Mouse (Mus musculus) layer of hippocampus, adult 2 months (tissue): ENCODE data around the gene Glp2r. TPM values are rescaled to one million over a fixed set of nuclear protein-coding genes. Genes with fewer than 3 reads are reported as not detected.

Experiments used
- DNase-seq, 2 experiments: peaks; one replicate each; pipeline ENCODE4 v3.0.0; 2022; ENCODE audit warnings: low spot score in 2 of 2
- H3K27ac ChIP-seq: fragments of 200-600 bp; 2 replicates; pipeline ENCODE4 v1.8.1; 2022
- H3K4me3 ChIP-seq: fragments of 200-600 bp; 2 replicates; pipeline ENCODE4 v1.8.1; 2022; ENCODE audit warnings: mild to moderate bottlenecking
- CTCF ChIP-seq: fragments of 200-600 bp; conservative IDR thresholded peaks from 2 replicates; pipeline ENCODE4 v1.8.1; 2022; ENCODE audit warnings: antibody characterized with exemption, mild to moderate bottlenecking, moderate library complexity
- total RNA-seq, 2 experiments: library from RNA; stranded (reverse); gene quantifications; 2 replicates each; pipeline ENCODE4 v1.2.3; 2021

The Glp2r gene
- total RNA-seq, 2 experiments from 2014 or later: 1.7 to 2.7 TPM

- no peak for DNase-seq
- Histone ChIP-seq H3K4me3 (no peak overlapping the region), H3K27ac (0 out of 2 replicates have a peak overlapping the region, but pooled peaks have one; percentile 10)
- no peak for TF ChIP-seq CTCF
Observed at GRCm38 (mm10) chr11:67722399-67723156, 48.4 kb downstream of the Glp2r start.

GRCm38 (mm10) chr11:67721485-67721884 lies 49.5 kb downstream of the Glp2r start:
- DNase-seq: no peak
- Histone ChIP-seq H3K4me3 (no peak overlapping the region), H3K27ac (no peak overlapping the region)
- TF ChIP-seq CTCF: no peak

DNA sequence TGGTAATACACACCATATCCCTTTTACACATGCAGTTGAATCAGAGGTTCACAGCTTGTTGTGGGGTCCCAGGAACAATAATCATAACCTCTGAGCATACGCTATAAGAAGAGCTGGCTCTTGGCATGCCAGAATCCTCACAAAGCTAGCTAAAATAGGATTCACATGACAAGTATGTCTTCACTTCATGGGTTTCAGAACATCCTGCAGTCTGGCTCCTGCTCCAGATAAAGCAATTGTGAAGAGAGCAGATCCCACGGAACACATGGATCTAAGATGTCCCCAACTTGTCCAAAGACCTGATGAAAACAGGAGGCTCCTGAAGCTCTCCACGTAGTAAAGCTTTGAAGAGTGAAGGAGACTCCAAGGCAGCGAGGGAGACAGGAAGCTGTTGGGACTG lies 55.6 kb downstream of the Glp2r start:
- no peak overlapping the region for H3K27ac ChIP-seq
- no peak for DNase-seq
- TF ChIP-seq CTCF: no peak
- no peak overlapping the region for H3K4me3 ChIP-seq

DNA sequence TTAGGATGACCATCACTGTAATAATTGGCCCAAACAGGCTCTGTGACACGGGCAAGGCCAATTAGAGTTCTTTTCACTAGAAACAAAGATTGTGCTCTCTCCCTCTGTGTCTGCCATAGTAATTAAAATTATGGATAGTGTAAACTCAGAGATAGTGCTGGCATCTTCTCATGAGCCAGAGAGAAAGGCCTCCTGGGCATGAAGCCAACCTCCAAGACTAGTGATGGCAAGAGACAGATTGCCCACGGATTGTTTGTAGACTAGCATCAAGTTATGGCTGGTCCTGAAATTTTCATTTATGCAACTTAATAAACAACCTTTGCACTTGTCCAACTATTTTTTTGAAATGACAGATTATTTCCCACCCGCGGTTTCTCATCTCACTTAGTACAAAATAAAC lies 58.0 kb downstream of the Glp2r start:
- Histone ChIP-seq H3K4me3 (no peak overlapping the region), H3K27ac (no peak overlapping the region)
- peak; percentile 46 to 65 for DNase-seq
- no peak for TF ChIP-seq CTCF

GRCm38 (mm10) chr11:67694703-67695376 lies 76.1 kb downstream of the Glp2r start, which contains the start of gene Rcvrn:
Gene Rcvrn, plus strand, starts transcription at chr11:67695326.
- DNase-seq: no peak
- no peak for TF ChIP-seq CTCF
- no peak within 1 kb of the TSS for H3K27ac ChIP-seq
- no peak within 1 kb of the TSS for H3K4me3 ChIP-seq

GRCm38 (mm10) chr11:67686109-67686508 lies 84.8 kb downstream of the Glp2r start:
- TF ChIP-seq CTCF: no peak
- DNase-seq: peak in 1 of 2 experiments; percentile 44
- peak overlapping the region; percentile 40; the same call in 1 of the 2 replicates for H3K27ac ChIP-seq

GRCm38 (mm10) chr11:67681871-67682270 lies 89.1 kb downstream of the Glp2r start:
- no peak for TF ChIP-seq CTCF

More at GRCm38 (mm10) chr11:67686109-67686508, 84.8 kb downstream of the Glp2r start:
- no peak overlapping the region for H3K4me3 ChIP-seq

DNA sequence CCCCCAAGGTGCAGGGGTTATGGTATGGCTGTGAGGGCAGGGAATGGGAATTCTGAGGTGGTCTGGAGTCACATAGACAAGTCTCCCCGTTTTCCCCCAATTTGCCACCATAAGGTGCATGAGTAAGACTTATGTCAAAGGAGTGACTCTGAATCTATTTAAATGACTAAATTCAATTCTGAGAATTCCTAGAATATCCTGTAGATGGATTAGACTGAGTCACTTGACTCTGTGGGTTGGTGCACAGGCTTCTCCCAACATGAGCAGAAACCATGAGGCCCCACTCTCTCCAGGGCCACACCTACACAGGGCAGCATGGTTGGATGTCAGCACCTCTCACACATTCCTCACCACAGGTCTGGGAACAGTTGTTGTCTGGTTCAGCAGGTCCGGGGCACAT lies 91.0 kb downstream of the Glp2r start:
- Histone ChIP-seq H3K27ac (peak overlapping the region; percentile 36; the same call in 1 of the 2 replicates), H3K4me3 (no peak overlapping the region)
- no peak for DNase-seq
- no peak for TF ChIP-seq CTCF

More at GRCm38 (mm10) chr11:67681871-67682270, 89.1 kb downstream of the Glp2r start:
- no peak for DNase-seq
- Histone ChIP-seq H3K27ac (peak overlapping the region; percentile 10; the same call in 1 of the 2 replicates), H3K4me3 (no peak overlapping the region)

DNA sequence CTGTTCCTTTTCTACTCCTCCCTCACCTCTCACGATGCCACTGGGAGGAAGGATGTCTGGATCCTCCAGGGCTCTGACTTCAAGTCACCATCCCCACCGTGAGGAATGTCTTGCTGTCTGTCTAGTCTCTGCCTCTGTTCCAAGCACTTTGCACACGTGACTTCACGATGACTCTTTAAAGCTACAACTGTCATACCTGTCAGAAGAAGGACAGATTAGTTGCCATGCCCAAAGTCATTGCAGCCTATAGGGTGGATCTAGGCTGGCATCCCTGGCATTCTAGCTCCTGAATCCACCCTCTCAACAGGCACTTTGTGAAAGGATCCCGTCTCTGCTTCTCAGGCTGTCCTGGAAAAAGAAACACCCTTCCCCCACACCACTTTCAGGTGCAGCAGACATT lies 91.7 kb downstream of the Glp2r start:
- H3K4me3 ChIP-seq: no peak overlapping the region
- TF ChIP-seq CTCF: no peak
- peak overlapping the region; percentile 36; the same call in 1 of the 2 replicates for H3K27ac ChIP-seq
- DNase-seq: no peak

DNA sequence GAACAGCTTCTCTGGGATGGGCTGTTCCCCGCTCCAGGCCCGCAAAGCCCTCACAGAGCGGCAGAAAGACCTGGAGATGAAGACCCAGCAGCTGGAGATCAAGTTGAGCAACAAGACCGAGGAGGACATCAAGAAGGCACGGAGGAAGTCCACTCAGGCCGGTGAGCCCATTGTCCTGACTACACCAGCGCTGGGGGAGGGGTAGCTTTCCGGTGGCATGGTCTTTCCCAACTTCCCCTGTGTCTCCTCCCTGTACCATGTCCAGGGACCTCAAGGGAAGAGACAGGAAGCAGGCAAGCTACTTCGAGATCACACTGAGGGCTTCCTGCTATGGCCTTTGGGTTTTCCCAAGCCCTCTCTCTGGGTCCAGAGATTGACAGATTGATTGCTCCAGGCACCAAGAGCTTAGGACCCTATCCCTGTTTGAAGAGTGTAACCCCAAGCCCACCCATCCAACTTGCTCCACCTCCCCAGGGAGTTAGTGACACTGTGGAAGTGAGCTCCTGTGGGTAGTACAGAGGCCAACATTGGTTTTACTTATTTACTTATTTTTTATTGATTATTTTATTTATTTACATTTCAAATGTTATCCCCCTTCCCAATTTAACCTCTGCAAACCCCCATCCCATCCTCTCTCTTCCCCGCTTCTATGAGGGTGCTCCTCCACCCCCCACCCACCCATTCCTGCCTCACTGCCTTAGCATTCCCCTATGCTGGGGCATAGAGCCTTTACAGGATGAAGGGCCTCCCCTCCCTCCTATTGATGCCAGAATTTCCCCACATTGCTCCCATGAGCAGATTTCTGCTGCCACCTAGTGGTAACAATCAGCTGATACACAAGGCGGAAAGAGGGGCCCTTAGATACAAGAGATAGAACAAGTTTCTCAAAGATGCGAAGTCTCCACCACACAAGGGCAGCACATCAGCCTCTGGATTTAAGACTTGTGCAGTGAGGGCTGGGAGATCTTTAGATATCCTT lies 95.1 kb downstream of the Glp2r start:
- peak; percentile 74 to 75 for DNase-seq
- Histone ChIP-seq H3K4me3 (no peak overlapping the region), H3K27ac (peak overlapping the region; percentile 48; the same call in 1 of the 2 replicates)
- peak; percentile 84 for TF ChIP-seq CTCF

GRCm38 (mm10) chr11:67672140-67672539 lies 98.8 kb downstream of the Glp2r start:
- Histone ChIP-seq H3K27ac (peak overlapping the region; percentile 76), H3K4me3 (no peak overlapping the region)
- no peak for DNase-seq
- no peak for TF ChIP-seq CTCF

DNA sequence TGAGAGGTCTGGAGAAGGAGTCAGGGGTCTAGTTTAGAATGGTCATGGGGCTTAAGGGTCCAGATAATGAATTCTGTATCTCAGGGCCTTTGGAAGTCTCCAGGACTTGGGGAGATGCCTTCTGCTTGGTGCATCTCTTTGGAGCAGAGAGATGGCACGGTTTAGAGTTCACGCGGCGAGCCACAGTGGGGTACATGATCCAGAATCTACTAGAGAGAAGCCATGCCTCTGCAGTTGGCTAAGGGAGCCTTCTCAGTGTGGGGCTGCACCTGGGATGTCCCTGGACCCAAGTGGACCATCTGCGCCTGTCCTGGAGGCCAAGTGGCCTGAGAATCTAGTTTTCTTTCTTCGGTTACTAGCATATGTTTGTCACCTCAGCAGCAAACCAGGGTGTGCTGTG lies 100.9 kb downstream of the Glp2r start:
- no peak for DNase-seq
- H3K27ac ChIP-seq: peak overlapping the region; percentile 76; the same call in 1 of the 2 replicates
- H3K4me3 ChIP-seq: no peak overlapping the region
- no peak for TF ChIP-seq CTCF
